Mouse (Mus musculus): ENCODE results near the gene 1600012H06Rik. TPM values are rescaled to one million over a fixed set of nuclear protein-coding genes. Genes with fewer than 3 reads are reported as not detected.
"Not testable (repeated sequence)": the region's sequence is repeated elsewhere in the genome, so short reads cannot be mapped to it uniquely, and the experiment has no call there.

The 1600012H06Rik gene
- polyA plus RNA-seq (2011; ENCODE audit: insufficient read length, low read depth, missing spikeins), result 35.5 and 43.6 TPM in 2 replicates

- Histone ChIP-seq H3K27ac (ENCODE audit: insufficient read depth, low read length) (peak within 1 kb of the TSS; percentile 21; the same call in 1 of the 2 replicates), H3K4me1 (ENCODE audit: control insufficient read depth, insufficient read depth, low read length) (0 out of 2 replicates have a peak, but pooled peaks cover 2% of the 10 kb centered on the region), H3K4me3 (ENCODE audit: insufficient read depth, low read length) (peak within 1 kb of the TSS; percentile 79)
- TF ChIP-seq POLR2A (IDR thresholded peaks at IDR 0.05; ENCODE audit: low read depth, low read length) (peak; percentile 78), CTCF (IDR thresholded peaks at IDR 0.05; ENCODE audit: borderline replicate concordance, insufficient read depth, low read length) (no peak)
Measured at GRCm38 (mm10) chr17:14943009-14943728, at the start of gene 1600012H06Rik, which contains the start of gene Wdr27. Gene 1600012H06Rik (plus strand): TSS chr17:14943184. Gene Wdr27 (minus strand): TSS chr17:14943158.

- not testable (repeated sequence) for H3K4me3 ChIP-seq (ENCODE audit: insufficient read depth, low read length); H3K4me1 ChIP-seq (ENCODE audit: control insufficient read depth, insufficient read depth, low read length); H3K27ac ChIP-seq (ENCODE audit: insufficient read depth, low read length)
Measured at GRCm38 (mm10) chr17:14895058-14895457, 47.9 kb upstream of the 1600012H06Rik start.

- Histone ChIP-seq H3K4me3 (ENCODE audit: insufficient read depth, low read length) (no peak overlapping the region), H3K4me1 (ENCODE audit: control insufficient read depth, insufficient read depth, low read length) (no peaks in the 10 kb centered on the region), H3K27ac (ENCODE audit: insufficient read depth, low read length) (no peak overlapping the region)
- TF ChIP-seq CTCF (IDR thresholded peaks at IDR 0.05; ENCODE audit: borderline replicate concordance, insufficient read depth, low read length) (no peak), POLR2A (IDR thresholded peaks at IDR 0.05; ENCODE audit: low read depth, low read length) (no peak)
Measured at GRCm38 (mm10) chr17:14898972-14899371, 44.0 kb upstream of the 1600012H06Rik start.

DNA sequence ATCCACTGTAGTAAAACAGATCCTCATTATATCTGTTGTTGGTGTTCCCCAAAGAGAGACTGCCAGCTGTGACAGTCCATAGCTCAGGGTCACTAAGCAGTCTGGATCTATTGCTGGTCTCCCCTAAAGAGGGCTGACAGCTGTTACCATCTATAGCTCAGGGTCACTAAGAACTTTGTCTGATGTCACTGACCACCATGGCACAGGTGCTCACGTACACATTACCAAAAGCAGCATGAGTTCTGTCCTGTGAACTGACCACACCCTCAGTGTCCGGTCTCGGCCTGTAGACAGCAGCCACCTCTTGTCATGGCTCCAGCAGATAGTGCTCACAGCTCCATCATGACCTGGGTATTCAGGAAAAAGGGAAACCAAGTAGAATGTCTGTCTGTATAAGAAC lies 39.8 kb upstream of the 1600012H06Rik start:
- H3K4me3 ChIP-seq (ENCODE audit: insufficient read depth, low read length), result no peak overlapping the region
- peaks cover 5% of the 10 kb centered on the region for H3K4me1 ChIP-seq (ENCODE audit: control insufficient read depth, insufficient read depth, low read length)
- TF ChIP-seq POLR2A (IDR thresholded peaks at IDR 0.05; ENCODE audit: low read depth, low read length) (no peak), CTCF (IDR thresholded peaks at IDR 0.05; ENCODE audit: borderline replicate concordance, insufficient read depth, low read length) (no peak)
- no peak overlapping the region for H3K27ac ChIP-seq (ENCODE audit: insufficient read depth, low read length)

DNA sequence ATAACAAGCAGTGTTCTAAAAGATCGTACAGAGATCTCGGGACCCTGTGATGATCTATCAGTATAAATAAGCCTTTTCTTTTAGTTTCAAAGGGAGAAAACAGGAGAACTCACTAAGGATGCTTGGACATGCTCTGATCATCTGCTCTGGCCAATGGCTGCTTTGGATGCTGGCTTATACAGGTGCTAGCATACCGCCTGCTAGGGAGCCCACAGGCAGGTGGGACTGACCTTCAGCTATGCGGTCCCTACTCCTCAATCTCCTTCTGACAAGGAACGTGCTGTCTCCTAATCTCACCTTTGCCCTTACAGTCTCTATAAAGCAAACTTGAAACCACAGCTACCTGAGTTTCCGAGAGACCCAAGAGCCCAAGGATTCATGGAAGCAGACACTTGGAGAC lies 38.8 kb upstream of the 1600012H06Rik start:
- no peak for TF ChIP-seq POLR2A (IDR thresholded peaks at IDR 0.05; ENCODE audit: low read depth, low read length)
- no peak for TF ChIP-seq CTCF (IDR thresholded peaks at IDR 0.05; ENCODE audit: borderline replicate concordance, insufficient read depth, low read length)
- Histone ChIP-seq H3K4me3 (ENCODE audit: insufficient read depth, low read length) (no peak overlapping the region), H3K27ac (ENCODE audit: insufficient read depth, low read length) (no peak overlapping the region), H3K4me1 (ENCODE audit: control insufficient read depth, insufficient read depth, low read length) (peaks cover 5% of the 10 kb centered on the region)

- H3K27ac ChIP-seq (ENCODE audit: insufficient read depth, low read length), result no peak overlapping the region
- peaks cover 5% of the 10 kb centered on the region for H3K4me1 ChIP-seq (ENCODE audit: control insufficient read depth, insufficient read depth, low read length)
- TF ChIP-seq POLR2A (IDR thresholded peaks at IDR 0.05; ENCODE audit: low read depth, low read length) (no peak), CTCF (IDR thresholded peaks at IDR 0.05; ENCODE audit: borderline replicate concordance, insufficient read depth, low read length) (no peak)
- no peak overlapping the region for H3K4me3 ChIP-seq (ENCODE audit: insufficient read depth, low read length)
Measured at GRCm38 (mm10) chr17:14904637-14905265, 38.2 kb upstream of the 1600012H06Rik start.

DNA sequence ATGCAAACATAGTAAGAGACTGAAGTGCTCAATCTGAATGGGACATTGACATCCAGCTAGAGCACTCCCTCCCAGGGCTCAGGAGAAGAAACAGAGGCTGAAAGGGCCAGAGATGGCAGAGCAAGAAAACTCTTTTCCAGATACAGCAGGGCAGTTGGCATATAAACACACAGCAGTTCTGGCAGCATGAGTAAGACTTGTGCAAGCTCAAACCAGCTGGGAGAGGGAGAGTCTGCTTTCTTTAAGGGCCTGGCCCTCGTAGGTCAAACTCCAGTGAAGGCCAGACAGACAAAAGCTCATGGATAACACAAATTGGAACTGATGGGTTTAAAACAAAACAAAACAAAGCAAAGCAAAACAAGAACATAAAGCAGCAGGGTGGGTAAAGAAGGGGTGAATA lies 36.4 kb upstream of the 1600012H06Rik start:
- Histone ChIP-seq H3K4me1 (ENCODE audit: control insufficient read depth, insufficient read depth, low read length) (peaks cover 5% of the 10 kb centered on the region), H3K4me3 (ENCODE audit: insufficient read depth, low read length) (no peak overlapping the region), H3K27ac (ENCODE audit: insufficient read depth, low read length) (no peak overlapping the region)
- TF ChIP-seq CTCF (IDR thresholded peaks at IDR 0.05; ENCODE audit: borderline replicate concordance, insufficient read depth, low read length), result no peak
- TF ChIP-seq POLR2A (IDR thresholded peaks at IDR 0.05; ENCODE audit: low read depth, low read length), result no peak

GRCm38 (mm10) chr17:14907136-14907535 lies 35.8 kb upstream of the 1600012H06Rik start:
- peaks cover 5% of the 10 kb centered on the region for H3K4me1 ChIP-seq (ENCODE audit: control insufficient read depth, insufficient read depth, low read length)
- no peak overlapping the region for H3K27ac ChIP-seq (ENCODE audit: insufficient read depth, low read length)
- TF ChIP-seq CTCF (IDR thresholded peaks at IDR 0.05; ENCODE audit: borderline replicate concordance, insufficient read depth, low read length), result no peak
- TF ChIP-seq POLR2A (IDR thresholded peaks at IDR 0.05; ENCODE audit: low read depth, low read length), result no peak
- no peak overlapping the region for H3K4me3 ChIP-seq (ENCODE audit: insufficient read depth, low read length)

DNA sequence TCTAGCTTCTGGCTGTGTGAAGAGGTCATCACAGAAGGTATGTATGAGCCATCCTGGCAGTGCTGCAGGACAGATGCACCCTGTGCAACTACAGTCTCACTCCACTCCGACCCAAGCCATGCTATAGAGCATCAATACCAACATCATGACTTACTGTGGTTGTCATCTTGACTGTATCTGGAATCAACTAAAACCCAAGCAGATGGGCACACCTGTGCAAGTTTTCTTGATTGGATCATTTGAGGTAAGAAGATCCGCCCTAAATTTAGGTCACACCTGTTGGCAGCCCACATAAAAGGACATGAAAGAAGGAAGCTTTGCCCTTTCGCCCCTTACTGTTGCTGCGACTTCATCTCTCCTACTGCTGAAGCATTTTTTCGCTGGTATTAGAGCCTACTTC lies 33.7 kb upstream of the 1600012H06Rik start:
- TF ChIP-seq POLR2A (IDR thresholded peaks at IDR 0.05; ENCODE audit: low read depth, low read length) (no peak), CTCF (IDR thresholded peaks at IDR 0.05; ENCODE audit: borderline replicate concordance, insufficient read depth, low read length) (no peak)
- Histone ChIP-seq H3K4me1 (ENCODE audit: control insufficient read depth, insufficient read depth, low read length) (peaks cover 5% of the 10 kb centered on the region), H3K4me3 (ENCODE audit: insufficient read depth, low read length) (no peak overlapping the region), H3K27ac (ENCODE audit: insufficient read depth, low read length) (no peak overlapping the region)

DNA sequence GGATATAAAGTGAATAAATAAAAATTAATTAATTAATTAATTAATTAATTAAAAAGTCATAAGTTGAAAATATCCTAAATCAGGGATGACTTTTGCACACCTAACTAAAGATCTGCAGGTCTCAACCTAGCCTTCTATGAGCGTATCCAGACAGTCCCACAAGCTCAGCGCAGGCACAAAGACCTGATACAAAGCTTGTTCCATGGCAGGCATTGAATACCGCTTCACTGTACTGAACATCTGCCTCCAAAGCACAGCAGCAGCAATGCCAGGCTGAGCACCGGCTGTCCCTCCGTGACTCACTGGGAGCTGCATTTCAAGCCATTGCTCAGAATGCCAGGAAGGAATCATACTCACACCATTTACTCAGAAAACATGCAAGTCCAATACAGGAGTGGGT lies 32.2 kb upstream of the 1600012H06Rik start:
- TF ChIP-seq POLR2A (IDR thresholded peaks at IDR 0.05; ENCODE audit: low read depth, low read length), result no peak
- TF ChIP-seq CTCF (IDR thresholded peaks at IDR 0.05; ENCODE audit: borderline replicate concordance, insufficient read depth, low read length), result no peak
- Histone ChIP-seq H3K4me3 (ENCODE audit: insufficient read depth, low read length) (no peak overlapping the region), H3K27ac (ENCODE audit: insufficient read depth, low read length) (no peak overlapping the region), H3K4me1 (ENCODE audit: control insufficient read depth, insufficient read depth, low read length) (peaks cover 3% of the 10 kb centered on the region; the same call in 1 of the 2 replicates)
